Mouse (Mus musculus) testis, postnatal 14 days (tissue): ENCODE results near the gene Adgrg3.

ENCODE experiments used
- DNase-seq: peaks from one replicate; pipeline ENCODE4 v3.0.0; 2021; ENCODE audit warnings: low spot score

Gene Adgrg3

DNA sequence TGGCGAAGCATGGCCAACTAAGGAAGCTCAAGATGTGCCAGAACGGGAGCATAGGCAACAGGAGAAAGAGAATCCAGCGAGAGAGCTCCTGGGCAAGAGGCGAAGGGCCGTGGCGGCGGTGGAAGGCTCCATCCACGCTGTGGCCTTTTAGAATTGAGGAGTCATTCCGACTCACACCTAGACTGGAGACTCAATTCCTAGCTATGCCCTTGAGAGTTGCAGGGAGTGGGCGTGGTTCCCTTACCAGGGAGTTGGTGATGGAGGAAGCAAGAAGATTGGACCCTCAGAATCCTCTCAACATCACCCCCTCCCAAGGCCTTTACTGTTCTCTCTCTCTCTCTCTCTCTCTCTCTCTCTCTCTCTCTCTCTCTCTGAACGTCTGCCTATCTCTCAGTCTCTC, 64.2 kb downstream of the Adgrg3 start:
- DNase-seq, result peak; percentile 17

DNA sequence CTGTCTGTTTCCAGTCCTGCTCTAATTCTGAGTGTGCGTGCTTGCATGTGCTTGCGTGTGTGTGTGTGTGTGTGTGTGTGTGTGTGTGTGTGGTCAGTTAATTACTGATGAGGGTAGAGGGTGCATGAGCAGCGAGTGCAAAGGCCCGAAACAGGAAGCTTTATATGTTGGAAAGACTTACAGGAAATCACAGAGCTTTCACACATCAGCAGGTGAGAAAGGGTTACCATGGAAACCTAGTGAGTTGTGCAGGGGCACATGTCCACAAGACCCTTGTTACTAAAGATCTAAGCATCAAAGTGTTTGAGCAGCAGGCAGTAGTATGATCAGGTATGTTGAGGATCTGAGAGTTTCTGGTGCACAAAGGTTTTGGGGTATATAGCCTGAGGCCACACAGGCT, 66.8 kb downstream of the Adgrg3 start:
- DNase-seq, result no peak

DNA sequence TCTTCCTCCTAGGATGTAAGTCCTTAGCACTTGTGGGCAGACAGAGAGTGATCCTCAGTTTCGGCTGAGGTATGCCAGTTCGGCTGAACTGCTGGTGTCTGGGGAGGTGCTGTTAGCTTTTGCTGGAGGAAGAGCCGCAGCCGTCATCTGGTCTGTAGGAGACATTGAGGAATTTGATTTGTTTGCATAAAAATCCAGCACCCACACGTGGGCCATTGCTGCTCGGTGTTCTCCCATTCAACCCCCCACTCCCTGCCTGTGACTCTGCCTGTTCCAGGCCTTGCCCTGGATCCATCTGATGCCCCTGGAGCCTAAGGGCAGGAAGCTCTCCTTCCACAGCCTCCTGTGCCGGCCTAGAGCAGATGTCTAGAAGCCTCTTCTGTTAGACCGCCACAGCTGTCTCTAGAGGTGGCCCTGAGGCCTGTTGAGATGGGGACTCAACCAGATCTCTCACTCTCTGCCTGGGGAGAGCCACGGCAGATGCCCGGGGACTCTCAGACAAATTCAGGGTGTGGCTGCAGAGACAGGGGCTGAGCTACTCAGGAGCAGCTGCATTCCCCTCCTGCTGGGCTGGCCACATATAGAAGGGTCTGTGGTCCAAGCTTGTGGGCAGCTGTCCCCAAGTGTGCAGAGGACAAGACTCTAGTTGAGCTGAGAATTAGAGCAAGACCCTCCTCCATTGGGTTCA, 67.4 kb downstream of the Adgrg3 start:
- DNase-seq, result no peak

DNA sequence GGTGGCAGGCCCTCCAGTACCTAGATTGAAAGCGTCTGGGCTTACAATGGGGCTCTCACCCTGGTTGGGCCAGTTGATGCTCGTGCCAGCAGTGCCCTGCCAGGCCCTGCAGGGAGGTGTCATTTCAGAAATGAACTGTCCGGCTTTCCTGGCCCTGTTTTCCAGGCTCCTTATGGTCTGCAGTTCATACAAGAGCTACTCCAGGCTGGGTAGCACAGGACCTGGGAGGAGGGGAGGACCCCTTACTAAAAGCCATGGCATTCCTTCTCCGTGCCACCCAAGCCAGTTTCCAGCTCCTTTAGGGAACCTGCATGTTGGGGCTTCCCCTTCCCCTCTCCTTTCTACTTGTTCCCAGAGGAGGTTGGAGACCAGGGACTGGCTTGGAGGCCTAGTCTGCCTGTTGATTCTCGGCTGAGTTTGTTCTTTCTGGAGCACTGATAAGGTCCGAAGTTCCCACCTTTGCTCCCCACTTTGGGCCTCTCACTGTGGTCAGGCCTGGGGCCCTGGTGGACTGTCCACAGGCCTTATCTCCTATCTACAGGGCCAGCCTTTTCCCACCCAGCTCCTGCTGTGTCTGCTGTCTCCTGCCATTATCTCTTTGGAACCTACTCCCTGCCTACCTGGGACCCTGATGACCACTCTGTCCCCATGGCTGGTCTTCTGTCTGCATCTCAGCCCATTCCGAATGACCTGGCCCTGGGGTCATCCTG, 68.1 kb downstream of the Adgrg3 start:
- DNase-seq, result no peak

DNA sequence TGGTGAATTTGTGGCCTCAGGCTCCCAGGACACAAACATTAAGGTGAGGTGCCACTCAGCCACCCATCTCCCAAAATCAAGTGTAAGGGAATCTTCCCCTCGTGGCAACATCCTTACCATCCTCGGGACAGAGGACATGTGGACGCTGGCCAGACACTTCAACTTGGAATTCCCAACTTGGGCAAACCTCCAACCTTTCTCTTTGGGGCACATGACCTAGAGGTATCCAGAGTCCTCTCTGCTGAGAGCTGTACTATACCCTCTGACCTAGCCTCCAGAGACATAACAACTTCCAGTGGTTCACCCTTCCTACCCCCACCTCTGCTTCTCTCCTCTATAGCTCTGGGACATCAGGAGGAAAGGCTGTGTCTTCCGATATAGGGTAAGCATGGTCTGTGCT, 76.1 kb downstream of the Adgrg3 start:
- DNase-seq, result no peak
